Mouse (Mus musculus) cerebellum, postnatal 4 days (tissue): ENCODE results near the gene B2m.

Experiments
- DNase-seq, 2 experiments: peaks; one replicate each; pipeline ENCODE4 v3.0.0; 2022; ENCODE audit warnings: low spot score in 2 of 2, mixed read lengths in 1 of 2

B2m gene

DNA sequence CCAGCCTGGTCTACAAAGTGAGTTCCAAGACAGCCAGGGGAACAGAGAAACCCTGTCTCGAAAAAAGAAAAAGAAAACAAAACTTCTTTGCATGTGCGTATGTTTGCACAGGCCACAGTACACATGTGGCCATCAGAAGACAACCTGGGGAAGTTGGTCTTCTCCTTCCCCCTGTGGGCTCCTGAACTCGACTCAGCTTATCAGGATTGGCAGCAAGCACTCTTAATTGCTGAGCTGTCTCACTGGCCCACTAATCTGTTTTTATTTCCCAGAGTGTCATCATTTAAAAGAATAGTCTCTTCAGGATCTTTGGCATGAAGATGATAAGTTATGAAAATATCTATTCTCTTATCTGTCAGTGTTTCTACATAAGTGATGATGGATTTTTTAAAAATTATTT lies 44.4 kb downstream of the B2m start:
- DNase-seq, result no peak

DNA sequence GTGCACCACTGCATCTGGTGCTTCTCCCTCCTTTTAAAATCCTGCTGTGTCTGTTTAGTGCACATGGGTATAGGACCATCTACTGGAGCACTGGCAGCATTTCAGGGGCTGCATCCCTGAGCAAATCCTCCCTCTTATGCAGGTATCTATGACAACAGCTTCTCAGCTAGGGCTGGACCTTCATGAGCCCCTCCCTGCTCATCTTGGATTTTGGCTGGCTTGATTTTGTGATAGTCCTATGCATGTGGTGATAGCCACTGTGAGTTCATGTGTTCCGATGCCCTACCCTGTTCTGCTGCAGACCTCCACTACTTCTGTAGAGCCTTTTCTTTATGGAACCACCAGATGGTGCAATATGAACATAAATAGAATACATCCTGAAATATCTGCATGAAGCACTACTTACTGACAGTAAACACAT lies 47.0 kb downstream of the B2m start:
- peak in 1 of 2 experiments; percentile 2 for DNase-seq

DNA sequence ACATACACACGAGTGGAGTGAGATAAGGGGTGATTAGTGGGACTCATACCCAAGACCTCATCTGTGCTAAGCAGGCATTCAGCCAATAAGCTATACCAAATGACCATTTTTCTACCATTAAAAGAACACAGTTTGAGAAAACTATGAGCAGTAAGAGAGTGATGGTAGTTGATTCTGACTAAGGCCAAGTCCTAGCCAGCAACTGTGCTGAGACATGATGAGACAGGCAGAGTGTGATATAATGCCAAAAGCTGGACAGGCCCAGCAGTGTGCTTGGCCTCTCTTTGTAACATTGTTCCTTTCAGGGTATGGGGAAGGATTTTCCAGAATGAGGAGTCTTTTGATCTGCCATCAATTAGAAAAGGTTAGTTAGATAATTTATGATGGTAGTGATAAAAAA lies 54.0 kb downstream of the B2m start:
- no peak for DNase-seq
